Comparison of ENCODE assay signal across 18 mouse cellular contexts in genomic region chr2:18910209-18910608, GRCm38 (mm10).
DNase-seq lines count a peak whose midpoint lies in the region; ATAC-seq lines count a peak whose summit lies in the region.
"Had no signal": no experiment of that assay in that cellular context is flagged by ENCODE, and none has a peak within 500 bp of the region (broad histone marks: within the 10 kb centered on the region; RNA-seq: fewer than 3 reads in every experiment).

No protein-coding gene starts in this region.

- peak; percentile 44 for DNase-seq in CD4-positive, CD25-positive, alpha-beta regulatory T cell, adult 2 months (ENCODE audit: low read depth, low spot score)
- no peak for DNase-seq in heart, adult 11 months
- DNase-seq in right cerebral cortex, postnatal 36 days (ENCODE audit: low spot score in 2 of 2) = no peak
- DNase-seq in Muller cell, postnatal 12 days (ENCODE audit: inconsistent ontology term) = no peak
- DNase-seq: adrenal gland, adult 2 months; adrenal gland, postnatal 10 days; adrenal gland, postnatal 25 days; cerebellum, adult 11 months; cerebellum, adult 18-20 months; cerebellum, adult 8-10 months; cerebellum, adult 9-11 months; cerebellum, postnatal 36 days; embryo, embryonic 11 days had no signal

- peak; percentile 60 for ATAC-seq in CD4-positive, CD25-positive, alpha-beta regulatory T cell, adult 4 months
- peak; percentile 65 for ATAC-seq in inflammation-experienced regulatory T-cells, adult 6 months
- ATAC-seq: forebrain, embryonic 14.5 days; forebrain, embryonic 16.5 days; Patski had no signal
